Mouse (Mus musculus): ENCODE measurements around the gene Acp7. TPM values are rescaled to one million over a fixed set of nuclear protein-coding genes. Genes with fewer than 3 reads are reported as not detected.

Gene Acp7
- total and polyA plus RNA-seq, 2 experiments from 2014 or later, result 0.22 to 2.6 TPM

DNA sequence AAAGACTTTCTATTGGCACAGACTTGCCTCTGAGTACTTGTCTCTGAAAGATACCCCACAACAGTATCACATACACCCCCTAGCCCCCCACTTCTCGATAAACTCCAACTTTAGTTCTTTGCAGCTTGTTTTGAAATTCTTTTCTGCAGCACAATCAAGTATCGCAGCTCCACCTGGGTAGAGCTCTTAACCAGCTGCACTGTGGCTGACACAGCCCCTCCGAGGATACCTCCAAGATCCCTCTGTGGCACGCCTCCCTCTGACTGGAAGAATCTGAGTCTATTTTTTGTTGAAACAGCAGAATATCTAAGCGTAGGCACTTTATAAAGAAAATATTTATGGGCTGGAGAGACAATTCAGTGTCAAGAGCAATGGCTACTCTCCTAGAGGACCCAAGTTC is 41.1 kb upstream of the Acp7 start:
- Histone ChIP-seq H3K9ac (replicated peaks; ENCODE audit: low read length, poor library complexity, severe bottlenecking) (no peak overlapping the region), H3K36me3 (ENCODE audit: insufficient read depth, low read length) (no peaks in the 10 kb centered on the region), H3K4me3 (ENCODE audit: low read depth, low read length) (no peak overlapping the region), H3K4me2 (ENCODE audit: low read depth, low read length, poor library complexity, severe bottlenecking) (no peak overlapping the region), H3K9me3 (ENCODE audit: low read length) (no peaks in the 10 kb centered on the region), H3K27me3 (ENCODE audit: insufficient read depth, low read length) (no peaks in the 10 kb centered on the region), H3K4me1 (ENCODE audit: insufficient read depth, low read length) (no peaks in the 10 kb centered on the region), H3K27ac (ENCODE audit: low read depth, low read length) (no peak overlapping the region)
- ATAC-seq (ENCODE audit: low FRiP score) (no peak), DNase-seq (ENCODE audit: low spot score) (no peak)
- WGBS, result 87% methylated on average over 5 of the region's 5 CpGs
- TF ChIP-seq CTCF (IDR thresholded peaks at IDR 0.05), result no peak

DNA sequence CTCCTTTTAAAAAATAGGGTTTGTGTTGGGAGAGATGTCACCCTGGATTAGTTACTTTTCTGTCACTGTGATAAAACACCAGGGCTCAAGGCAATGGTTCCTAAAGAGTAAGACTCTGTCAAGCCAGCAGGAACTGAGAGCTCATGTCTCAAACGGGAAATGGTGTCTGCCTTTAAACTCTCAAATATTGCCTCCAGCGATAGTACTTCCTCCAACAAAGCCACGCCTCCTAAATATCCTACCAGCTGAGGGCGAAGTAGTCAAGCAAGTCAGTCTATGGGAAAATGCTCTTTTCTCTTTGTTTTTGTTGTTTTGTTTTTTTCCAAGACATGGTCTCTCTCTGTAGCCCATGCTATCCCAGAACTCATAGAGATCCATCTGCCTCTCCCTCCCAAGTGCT is 40.0 kb upstream of the Acp7 start:
- no peak overlapping the region for H3K4me2 ChIP-seq (ENCODE audit: low read depth, low read length, poor library complexity, severe bottlenecking)
- no peaks in the 10 kb centered on the region for H3K4me1 ChIP-seq (ENCODE audit: insufficient read depth, low read length)
- no peaks in the 10 kb centered on the region for H3K27me3 ChIP-seq (ENCODE audit: insufficient read depth, low read length)
- no peak overlapping the region for H3K4me3 ChIP-seq (ENCODE audit: low read depth, low read length)
- no peak overlapping the region for H3K9ac ChIP-seq (replicated peaks; ENCODE audit: low read length, poor library complexity, severe bottlenecking)
- no peak overlapping the region for H3K27ac ChIP-seq (ENCODE audit: low read depth, low read length)
- ATAC-seq (ENCODE audit: low FRiP score), result no peak
- no peak for TF ChIP-seq CTCF (IDR thresholded peaks at IDR 0.05)
- WGBS, result 75% methylated on average over 4 of the region's 4 CpGs
- no peaks in the 10 kb centered on the region for H3K36me3 ChIP-seq (ENCODE audit: insufficient read depth, low read length)
- DNase-seq (ENCODE audit: low spot score), result no peak
- H3K9me3 ChIP-seq (ENCODE audit: low read length), result no peaks in the 10 kb centered on the region

DNA sequence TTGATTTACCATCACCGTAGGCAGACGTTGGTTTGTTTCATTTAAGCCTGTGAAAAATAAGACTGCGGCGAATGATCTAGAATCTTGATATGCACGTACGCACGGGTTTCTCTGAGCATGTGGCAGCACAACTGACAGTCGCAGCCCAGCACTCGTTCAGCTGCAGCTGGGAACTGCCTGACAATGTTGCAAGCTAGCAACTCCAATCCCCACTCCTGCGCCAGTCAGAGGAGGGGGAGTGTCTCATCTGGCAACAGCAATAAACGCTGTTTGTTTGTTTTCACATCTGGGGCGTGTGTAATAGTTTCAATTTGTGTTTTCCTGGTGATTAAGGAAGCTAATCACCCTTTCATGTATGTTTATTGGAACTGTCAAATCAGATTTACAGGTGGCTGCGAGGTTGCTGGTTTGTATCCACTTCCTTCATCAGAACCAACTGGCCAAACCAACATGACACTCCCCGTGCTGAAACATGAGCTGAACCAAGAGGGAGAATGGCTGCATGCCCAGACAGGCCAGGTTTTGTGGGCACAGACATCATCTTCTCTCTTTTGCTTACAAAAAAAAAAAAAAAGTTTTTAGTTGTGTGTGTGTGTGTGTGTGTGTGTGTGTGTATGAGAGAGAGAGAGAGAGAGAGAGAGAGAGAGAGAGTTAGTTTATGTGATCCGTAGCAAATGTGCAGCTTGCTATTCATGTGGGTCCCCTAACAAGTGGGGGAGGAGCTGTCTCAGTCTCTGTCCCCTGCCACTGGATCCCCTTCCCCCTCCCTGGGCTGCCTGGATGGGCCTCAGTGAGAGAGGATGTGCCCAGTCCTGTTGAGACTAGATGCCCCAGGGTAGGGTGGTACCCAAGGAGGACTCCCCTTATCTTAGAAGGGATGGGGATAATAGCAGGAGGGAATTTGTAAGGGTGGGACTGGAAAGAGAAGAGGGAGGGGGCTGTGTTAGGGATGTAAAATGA is 34.8 kb upstream of the Acp7 start:
- DNase-seq (ENCODE audit: low spot score), result peak; percentile 60
- no peaks in the 10 kb centered on the region for H3K4me1 ChIP-seq (ENCODE audit: insufficient read depth, low read length)
- H3K4me2 ChIP-seq (ENCODE audit: low read depth, low read length, poor library complexity, severe bottlenecking), result peak overlapping the region; percentile 15; the same call in 1 of the 2 replicates
- no peak for ATAC-seq (ENCODE audit: low FRiP score)
- no peak for TF ChIP-seq CTCF (IDR thresholded peaks at IDR 0.05)
- WGBS, result 39% methylated on average over 15 of the region's 15 CpGs
- H3K9me3 ChIP-seq (ENCODE audit: low read length), result no peaks in the 10 kb centered on the region
- no peak overlapping the region for H3K4me3 ChIP-seq (ENCODE audit: low read depth, low read length)
- H3K27ac ChIP-seq (ENCODE audit: low read depth, low read length), result no peak overlapping the region
- H3K27me3 ChIP-seq (ENCODE audit: insufficient read depth, low read length), result no peaks in the 10 kb centered on the region
- H3K36me3 ChIP-seq (ENCODE audit: insufficient read depth, low read length), result no peaks in the 10 kb centered on the region
- H3K9ac ChIP-seq (replicated peaks; ENCODE audit: low read length, poor library complexity, severe bottlenecking), result no peak overlapping the region

DNA sequence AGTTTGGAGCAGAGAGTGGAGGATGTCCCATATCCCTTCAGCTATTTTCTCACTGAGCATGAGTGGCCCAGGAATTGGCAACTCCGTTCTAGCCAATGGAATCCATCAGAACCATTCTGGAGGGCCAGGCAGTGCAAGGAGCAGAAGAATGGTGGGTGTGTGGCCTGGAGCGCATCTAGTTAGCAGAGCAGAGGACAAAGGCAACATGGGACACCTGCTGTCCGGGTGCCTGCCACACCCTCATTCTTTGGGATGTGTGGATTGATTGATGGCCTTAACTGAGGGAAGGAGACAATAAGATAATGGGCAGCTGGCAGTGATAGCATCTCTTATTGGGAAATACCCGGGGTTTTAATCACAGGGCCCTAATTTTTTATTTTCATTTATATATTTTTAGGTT is 25.3 kb upstream of the Acp7 start:
- no peaks in the 10 kb centered on the region for H3K27me3 ChIP-seq (ENCODE audit: insufficient read depth, low read length)
- no peak overlapping the region for H3K4me3 ChIP-seq (ENCODE audit: low read depth, low read length)
- H3K4me1 ChIP-seq (ENCODE audit: insufficient read depth, low read length), result no peaks in the 10 kb centered on the region
- no peak overlapping the region for H3K9ac ChIP-seq (replicated peaks; ENCODE audit: low read length, poor library complexity, severe bottlenecking)
- 72% methylated on average over 4 of the region's 4 CpGs for WGBS
- no peak overlapping the region for H3K27ac ChIP-seq (ENCODE audit: low read depth, low read length)
- no peak for DNase-seq (ENCODE audit: low spot score)
- no peaks in the 10 kb centered on the region for H3K9me3 ChIP-seq (ENCODE audit: low read length)
- no peak overlapping the region for H3K4me2 ChIP-seq (ENCODE audit: low read depth, low read length, poor library complexity, severe bottlenecking)
- no peak for ATAC-seq (ENCODE audit: low FRiP score)
- H3K36me3 ChIP-seq (ENCODE audit: insufficient read depth, low read length), result no peaks in the 10 kb centered on the region
- no peak for TF ChIP-seq CTCF (IDR thresholded peaks at IDR 0.05)

DNA sequence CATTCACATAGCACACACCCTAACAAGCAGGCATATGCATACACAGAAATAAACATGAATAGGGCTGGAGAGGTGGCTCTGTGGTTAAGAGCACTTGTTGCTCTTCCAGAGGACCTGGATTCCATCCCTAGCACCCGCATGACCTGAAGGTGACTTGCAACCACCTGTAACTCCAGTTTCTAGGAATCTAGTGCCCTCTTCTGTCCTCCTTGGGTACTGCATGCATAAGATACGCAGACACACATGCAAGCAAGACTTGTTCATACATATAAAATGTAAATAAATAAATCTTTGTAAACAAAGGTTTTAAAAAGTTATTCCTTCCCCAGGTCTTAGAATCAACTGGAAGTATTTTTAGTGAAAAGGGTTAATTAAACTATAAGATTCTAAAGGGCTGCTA is 20.0 kb upstream of the Acp7 start:
- DNase-seq (ENCODE audit: low spot score), result no peak
- TF ChIP-seq CTCF (IDR thresholded peaks at IDR 0.05), result peak; percentile 39
- 87% methylated on average over 2 of the region's 2 CpGs for WGBS

GRCm38 (mm10) chr7:28647016-28647415 is 15.9 kb upstream of the Acp7 start:
- Histone ChIP-seq H3K9me3 (ENCODE audit: low read length) (no peaks in the 10 kb centered on the region), H3K27ac (ENCODE audit: low read depth, low read length) (no peak overlapping the region), H3K27me3 (ENCODE audit: insufficient read depth, low read length) (no peaks in the 10 kb centered on the region), H3K4me2 (ENCODE audit: low read depth, low read length, poor library complexity, severe bottlenecking) (no peak overlapping the region), H3K4me3 (ENCODE audit: low read depth, low read length) (no peak overlapping the region), H3K4me1 (ENCODE audit: insufficient read depth, low read length) (no peaks in the 10 kb centered on the region), H3K9ac (replicated peaks; ENCODE audit: low read length, poor library complexity, severe bottlenecking) (no peak overlapping the region), H3K36me3 (ENCODE audit: insufficient read depth, low read length) (no peaks in the 10 kb centered on the region)
- ATAC-seq (ENCODE audit: low FRiP score) (no peak), DNase-seq (ENCODE audit: low spot score) (no peak)
- 54% methylated on average over 7 of the region's 7 CpGs for WGBS
- 0 out of 2 replicates have a peak, but pooled peaks have one; percentile 7 for TF ChIP-seq CTCF (IDR thresholded peaks at IDR 0.05)

More for the DNA sequence above, 20.0 kb upstream of the Acp7 start:
- no peaks in the 10 kb centered on the region for H3K36me3 ChIP-seq (ENCODE audit: insufficient read depth, low read length)
- no peaks in the 10 kb centered on the region for H3K27me3 ChIP-seq (ENCODE audit: insufficient read depth, low read length)
- no peak overlapping the region for H3K4me3 ChIP-seq (ENCODE audit: low read depth, low read length)
- H3K4me2 ChIP-seq (ENCODE audit: low read depth, low read length, poor library complexity, severe bottlenecking), result no peak overlapping the region
- no peak overlapping the region for H3K9ac ChIP-seq (replicated peaks; ENCODE audit: low read length, poor library complexity, severe bottlenecking)
- ATAC-seq (ENCODE audit: low FRiP score), result no peak
- H3K27ac ChIP-seq (ENCODE audit: low read depth, low read length), result no peak overlapping the region
- H3K4me1 ChIP-seq (ENCODE audit: insufficient read depth, low read length), result no peaks in the 10 kb centered on the region
- H3K9me3 ChIP-seq (ENCODE audit: low read length), result no peaks in the 10 kb centered on the region

Data from midbrain, postnatal 0 days (tissue).